Mouse (Mus musculus) megakaryocyte, adult 5-6 weeks (primary cell): ENCODE measurements around the gene Dus3l. TPM values are rescaled to one million over a fixed set of nuclear protein-coding genes. Genes with fewer than 3 reads are reported as not detected.

Experiments used
- ATAC-seq: 2 replicates; pipeline ENCODE4 v1.8.0; 2016; ENCODE audit warnings: mild to moderate bottlenecking, inconsistent platforms; ENCODE audit not compliant: poor library complexity, severe bottlenecking
- total RNA-seq, 2 experiments: library from RNA; stranded (forward) in 1 of 2; stranded (reverse) in 1 of 2; fragments of 153-499, 151-499 nt in 1 of 2; fragments of 221-1000, 200-1000 nt in 1 of 2; gene quantifications; 2 replicates each; pipeline versions ENCODE4 v1.2.3 to v1.2.4; 2015 to 2017

Gene Dus3l
- total RNA-seq, 2 experiments from 2014 or later, result 8.7 to 10.5 TPM

- no peak for ATAC-seq
These were observed 24.7 kb downstream of the Dus3l start for GRCm38 (mm10) chr17:56789286-56789685.

- ATAC-seq, result no peak
These were observed 28.0 kb downstream of the Dus3l start for GRCm38 (mm10) chr17:56792588-56792987.

- no peak for ATAC-seq
These were observed 29.2 kb downstream of the Dus3l start for GRCm38 (mm10) chr17:56793614-56794319.

- ATAC-seq, result no peak
These were observed 34.7 kb downstream of the Dus3l start for GRCm38 (mm10) chr17:56799276-56799675.

GRCm38 (mm10) chr17:56802065-56802464 lies 37.5 kb downstream of the Dus3l start:
- no peak for ATAC-seq

- no peak for ATAC-seq
These were observed 40.4 kb downstream of the Dus3l start for GRCm38 (mm10) chr17:56804952-56805351.

GRCm38 (mm10) chr17:56805784-56806183 lies 41.2 kb downstream of the Dus3l start:
- no peak for ATAC-seq

- peak; percentile 84 for ATAC-seq
These were observed 44.0 kb downstream of the Dus3l start for GRCm38 (mm10) chr17:56808518-56808917.

GRCm38 (mm10) chr17:56810245-56810644 lies 45.7 kb downstream of the Dus3l start:
- 0 out of 2 replicates have a peak, but pooled peaks have one; percentile 13 for ATAC-seq

- peak; percentile 82 for ATAC-seq
These were observed 49.9 kb downstream of the Dus3l start for GRCm38 (mm10) chr17:56814316-56815056.

- ATAC-seq, result no peak
These were observed 50.4 kb downstream of the Dus3l start for GRCm38 (mm10) chr17:56815057-56815345.

- ATAC-seq, result no peak
These were observed 53.6 kb downstream of the Dus3l start for GRCm38 (mm10) chr17:56818067-56818636.

GRCm38 (mm10) chr17:56819032-56819545 lies 54.5 kb downstream of the Dus3l start:
- ATAC-seq, result peak; percentile 41

Other genes with a start within 250 kb of the Dus3l start
- gene Gm20219, start 210.4 kb upstream of the Dus3l start, total RNA-seq (2015), result 0.71 and 1.2 TPM in 2 replicates
- 0.44 and 0.49 TPM in 2 replicates for gene Gm20219, start 210.4 kb upstream of the Dus3l start, total RNA-seq (2017)
- gene Safb2, start 180.2 kb upstream of the Dus3l start, total RNA-seq (2015), result 54.5 and 68.8 TPM in 2 replicates
- gene Safb2, start 180.2 kb upstream of the Dus3l start, total RNA-seq (2017), result 78.1 and 92.6 TPM in 2 replicates
- 53.5 and 59.6 TPM in 2 replicates for gene Safb, start 179.9 kb upstream of the Dus3l start, total RNA-seq (2015)
- gene Safb, start 179.9 kb upstream of the Dus3l start, total RNA-seq (2017), result 65.8 and 76.1 TPM in 2 replicates
- 43.6 and 52.6 TPM in 2 replicates for gene 2410015M20Rik, start 155.0 kb upstream of the Dus3l start, total RNA-seq (2015)
- gene 2410015M20Rik, start 155.0 kb upstream of the Dus3l start, total RNA-seq (2017), result 48.3 and 64.2 TPM in 2 replicates
- gene Rpl36, start 151.3 kb upstream of the Dus3l start, total RNA-seq (2015), result 757 and 782 TPM in 2 replicates
- gene Rpl36, start 151.3 kb upstream of the Dus3l start, total RNA-seq (2017), result 1,133 and 1,354 TPM in 2 replicates
- 9.1 TPM in 2 replicates for gene Lonp1, start 137.9 kb upstream of the Dus3l start, total RNA-seq (2015)
- gene Lonp1, start 137.9 kb upstream of the Dus3l start, total RNA-seq (2017), result 19.5 and 23.4 TPM in 2 replicates
- gene Catsperd, start 136.6 kb upstream of the Dus3l start, total RNA-seq (2015), result 0.18 TPM in 1 of 2 replicates, not detected in the other
- gene Catsperd, start 136.6 kb upstream of the Dus3l start, total RNA-seq (2017), result not detected in 2 replicates
- 20.2 and 25.0 TPM in 2 replicates for gene Ranbp3, start 91.5 kb upstream of the Dus3l start, total RNA-seq (2015)
- gene Ranbp3, start 91.5 kb upstream of the Dus3l start, total RNA-seq (2017), result 52.9 and 60.9 TPM in 2 replicates
- gene Ndufa11, start 47.0 kb upstream of the Dus3l start, total RNA-seq (2015), result 108 and 113 TPM in 2 replicates
- 77.8 and 92.8 TPM in 2 replicates for gene Ndufa11, start 47.0 kb upstream of the Dus3l start, total RNA-seq (2017)
- 3.6 and 4.1 TPM in 2 replicates for gene Vmac, start 46.7 kb upstream of the Dus3l start, total RNA-seq (2015)
- 2.7 and 2.8 TPM in 2 replicates for gene Vmac, start 46.7 kb upstream of the Dus3l start, total RNA-seq (2017)
- gene Nrtn, start 7.2 kb upstream of the Dus3l start, total RNA-seq (2015), result not detected in 2 replicates
- gene Nrtn, start 7.2 kb upstream of the Dus3l start, total RNA-seq (2017), result not detected in 2 replicates
- 0.32 and 0.85 TPM in 2 replicates for gene Prr22, start 5.5 kb downstream of the Dus3l start, total RNA-seq (2015)
- not detected in 2 replicates for gene Prr22, start 5.5 kb downstream of the Dus3l start, total RNA-seq (2017)
- 5.0 and 5.2 TPM in 2 replicates for gene Rfx2, start 66.3 kb downstream of the Dus3l start, total RNA-seq (2015)
- 1.7 and 2.8 TPM in 2 replicates for gene Rfx2, start 66.3 kb downstream of the Dus3l start, total RNA-seq (2017)
- not detected in 2 replicates for gene Acsbg2, start 109.7 kb downstream of the Dus3l start, total RNA-seq (2015)
- gene Acsbg2, start 109.7 kb downstream of the Dus3l start, total RNA-seq (2017), result not detected in 2 replicates
- 0.32 and 0.40 TPM in 2 replicates for gene 1700061G19Rik, start 110.7 kb downstream of the Dus3l start, total RNA-seq (2015)
- gene 1700061G19Rik, start 110.7 kb downstream of the Dus3l start, total RNA-seq (2017), result 0.07 and 0.53 TPM in 2 replicates
- 10.6 and 11.0 TPM in 2 replicates for gene Mllt1, start 170.7 kb downstream of the Dus3l start, total RNA-seq (2015)
- gene Mllt1, start 170.7 kb downstream of the Dus3l start, total RNA-seq (2017), result 11.2 and 15.1 TPM in 2 replicates
- not detected in 2 replicates for gene Acer1, start 217.4 kb downstream of the Dus3l start, total RNA-seq (2015)
- gene Acer1, start 217.4 kb downstream of the Dus3l start, total RNA-seq (2017), result 0.04 TPM in 1 of 2 replicates, not detected in the other
- gene Clpp, start 225.5 kb downstream of the Dus3l start, total RNA-seq (2015), result 19.1 and 20.0 TPM in 2 replicates
- gene Clpp, start 225.5 kb downstream of the Dus3l start, total RNA-seq (2017), result 25.1 and 27.3 TPM in 2 replicates
- gene Alkbh7, start 232.6 kb downstream of the Dus3l start, total RNA-seq (2015), result 13.0 and 14.0 TPM in 2 replicates
- gene Alkbh7, start 232.6 kb downstream of the Dus3l start, total RNA-seq (2017), result 7.6 and 12.8 TPM in 2 replicates
- not detected in 2 replicates for gene Pspn, start 235.3 kb downstream of the Dus3l start, total RNA-seq (2015)
- not detected in 2 replicates for gene Pspn, start 235.3 kb downstream of the Dus3l start, total RNA-seq (2017)
- gene Gtf2f1, start 246.5 kb downstream of the Dus3l start, total RNA-seq (2015), result 41.1 and 45.2 TPM in 2 replicates
- gene Gtf2f1, start 246.5 kb downstream of the Dus3l start, total RNA-seq (2017), result 88.0 and 95.6 TPM in 2 replicates
- not detected in 2 replicates for gene Gm17949, start 246.7 kb downstream of the Dus3l start, total RNA-seq (2015)
- gene Gm17949, start 246.7 kb downstream of the Dus3l start, total RNA-seq (2017), result not detected in 2 replicates